Mouse (Mus musculus) left cerebral cortex, adult 8-10 months (tissue): ENCODE data around the gene Stap1. TPM values are rescaled to one million over a fixed set of nuclear protein-coding genes. Genes with fewer than 3 reads are reported as not detected.

ENCODE experiments used
- DNase-seq, 2 experiments: peaks; one replicate each; pipeline ENCODE4 v3.0.0; 2022; ENCODE audit warnings: low spot score in 2 of 2
- total RNA-seq, 4 experiments: library from RNA; stranded (reverse); gene quantifications; 2 replicates each; pipeline ENCODE4 v1.2.4; 2022

The Stap1 gene
- total RNA-seq, 4 experiments from 2014 or later, result not detected

GRCm38 (mm10) chr5:86128749-86129148 is 57.2 kb downstream of the Stap1 start:
- no peak for DNase-seq

DNA sequence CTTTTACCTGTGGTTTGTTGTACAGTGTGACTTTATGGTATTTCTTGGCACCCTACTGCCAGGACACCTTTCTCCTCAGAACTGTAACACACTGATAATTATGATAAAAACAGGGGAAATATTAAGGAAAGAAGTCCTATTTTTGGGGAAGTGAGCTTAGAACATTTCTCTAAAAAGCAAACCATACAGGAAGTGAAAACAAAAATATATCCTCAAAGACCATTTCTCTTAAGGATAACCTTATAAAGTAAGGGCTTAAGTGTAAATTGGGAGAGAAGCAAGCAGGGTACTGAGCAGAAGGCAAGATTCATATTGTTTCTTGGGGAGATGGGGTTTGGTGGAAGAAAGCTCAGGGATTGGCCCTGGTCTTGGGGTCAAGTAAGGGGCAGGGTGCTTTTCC is 58.3 kb downstream of the Stap1 start:
- DNase-seq, result no peak

Other genes with a start within 250 kb of the Stap1 start
- 10 to 100 TPM; 22.2 to 24.8 (median 23.3) TPM for gene Cenpc1, start 6.2 kb upstream of the Stap1 start, total RNA-seq
- 10 to 100 TPM; 17.0 to 22.2 (median 18.2) TPM for gene Uba6, start 101.1 kb downstream of the Stap1 start, total RNA-seq
- not detected for gene Gnrhr, start 126.2 kb downstream of the Stap1 start, total RNA-seq
- gene Tmprss11c, start 217.6 kb downstream of the Stap1 start, total RNA-seq, result not detected